Mouse (Mus musculus) limb, embryonic 11.5 days (tissue): ENCODE measurements around the gene Dpep3. TPM values are rescaled to one million over a fixed set of nuclear protein-coding genes. Genes with fewer than 3 reads are reported as not detected.

Experiments used
- ATAC-seq: fragments of 200-750 bp; cut with Nextera tagmentation; 2 replicates; pipeline ENCODE4 v1.8.0; 2017; ENCODE audit warnings: low read depth; ENCODE audit not compliant: insufficient number of reproducible peaks, low FRiP score, low TSS enrichment
- DNase-seq: peaks from one replicate; pipeline ENCODE4 v3.0.0-alpha.2; 2015; ENCODE audit warnings: low spot score
- H3K27ac ChIP-seq: fragments of 300-500 bp; sonication (generic); replicated peaks from 2 replicates; pipeline ENCODE4 v1.5.1; 2014; ENCODE audit warnings: low read depth, mild to moderate bottlenecking, low read length
- H3K27me3 ChIP-seq: fragments of 300-500 bp; sonication (generic); 2 replicates; pipeline ENCODE4 v1.6.1; 2014; ENCODE audit warnings: mild to moderate bottlenecking, low read length, mixed read lengths; ENCODE audit not compliant: control insufficient read depth, insufficient read depth
- H3K36me3 ChIP-seq: fragments of 300-500 bp; sonication (generic); 2 replicates; pipeline ENCODE4 v1.6.1; 2014; ENCODE audit warnings: mild to moderate bottlenecking, low read length, moderate library complexity, mixed read lengths; ENCODE audit not compliant: control insufficient read depth, insufficient read depth
- H3K4me1 ChIP-seq: fragments of 300-500 bp; sonication (generic); 2 replicates; pipeline ENCODE4 v1.6.1; 2014; ENCODE audit warnings: low read length, mixed read lengths; ENCODE audit not compliant: control insufficient read depth, insufficient read depth
- H3K4me2 ChIP-seq: fragments of 300-500 bp; sonication (generic); 2 replicates; pipeline ENCODE4 v1.6.1; 2014; ENCODE audit warnings: low read depth, mild to moderate bottlenecking, moderate library complexity; ENCODE audit not compliant: severe bottlenecking
- H3K4me3 ChIP-seq: fragments of 300-500 bp; sonication (generic); 2 replicates; pipeline ENCODE4 v1.5.1; 2014; ENCODE audit warnings: low read depth, low read length
- H3K9ac ChIP-seq: fragments of 300-500 bp; sonication (generic); 2 replicates; pipeline ENCODE4 v1.6.1; 2014; ENCODE audit warnings: mild to moderate bottlenecking, low read length
- H3K9me3 ChIP-seq: fragments of 300-500 bp; sonication (generic); 2 replicates; pipeline ENCODE4 v1.6.1; 2016; ENCODE audit warnings: low read length; ENCODE audit not compliant: control insufficient read depth
- WGBS: fragments of 180-500 bp; shearing (Covaris S2); extraction: QIAGEN DNeasy Blood & Tissue Kit; methylation state at CpG from one replicate; pipeline ENCODE4 v1.1.7; 2014; 5-methylcytosine and 5-hydroxymethylcytosine counted together
- polyA plus RNA-seq: library from polyadenylated mRNA; unstranded; fragments of >200 nt; fragmentation: Nextera tagmentation; extraction: Ambion mirVana; gene quantifications from 2 replicates; pipeline ENCODE4 v1.2.1, GENCODE M21; 2014

The Dpep3 gene
- polyA plus RNA-seq, 1 experiment from 2014 or later = not detected

- Histone ChIP-seq H3K27me3 (no peaks in the 10 kb centered on the region), H3K4me2 (peak overlapping the region; percentile 95), H3K27ac (no peak overlapping the region), H3K36me3 (peaks cover 5% of the 10 kb centered on the region), H3K4me1 (0 out of 2 replicates have a peak, but pooled peaks cover 4% of the 10 kb centered on the region), H3K9me3 (no peaks in the 10 kb centered on the region), H3K9ac (peak overlapping the region; percentile 56), H3K4me3 (peak overlapping the region; percentile 67)
- ATAC-seq = peak; percentile 46; the same call in 1 of the 2 replicates
- DNase-seq = peak; percentile 38
- WGBS = 2% methylated on average over 33 of the region's 33 CpGs
Measured at GRCm38 (mm10) chr8:105937496-105938305, 41.5 kb downstream of the Dpep3 start.

DNA sequence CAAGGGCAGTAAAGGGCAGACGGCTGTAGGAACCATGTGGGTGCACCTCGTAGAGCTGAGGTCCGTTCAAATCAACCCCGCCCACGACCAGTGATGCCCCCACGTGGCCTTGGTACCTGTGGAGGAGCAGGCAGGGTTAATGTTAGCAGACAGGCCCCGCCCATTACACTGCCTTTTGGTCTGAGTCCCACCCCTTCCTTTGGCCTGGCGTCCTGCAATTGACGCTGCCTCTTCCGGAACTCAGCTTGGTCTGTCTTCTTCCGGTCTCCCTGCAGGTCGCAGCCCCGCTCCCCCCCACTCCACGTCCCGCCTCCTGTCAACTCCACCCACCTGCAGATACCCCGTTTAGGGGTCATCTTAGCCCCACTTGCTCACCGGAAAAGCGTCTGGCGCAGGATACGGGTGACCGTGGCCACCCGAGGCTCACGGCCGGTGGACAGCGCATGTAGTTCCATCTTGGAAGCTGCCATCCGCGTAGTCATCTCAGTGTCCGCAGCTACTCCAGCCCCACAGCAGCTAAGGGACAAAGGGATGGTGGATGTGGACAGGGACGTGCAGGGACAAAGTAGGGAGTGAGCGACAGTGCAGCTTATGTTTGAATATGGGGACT, 42.3 kb downstream of the Dpep3 start:
- WGBS = under 1% methylated on average over 30 of the region's 30 CpGs

GRCm38 (mm10) chr8:105935863-105936603, 43.2 kb downstream of the Dpep3 start:
- DNase-seq (no peak), ATAC-seq (no peak)
- Histone ChIP-seq H3K4me1 (0 out of 2 replicates have a peak, but pooled peaks cover 4% of the 10 kb centered on the region), H3K36me3 (no peaks in the 10 kb centered on the region; the same call in 1 of the 2 replicates), H3K27ac (no peak overlapping the region), H3K4me2 (peak overlapping the region; percentile 95), H3K27me3 (no peaks in the 10 kb centered on the region), H3K9ac (peak overlapping the region; percentile 61), H3K4me3 (peak overlapping the region; percentile 67), H3K9me3 (no peaks in the 10 kb centered on the region)
- 24% methylated on average over 7 of the region's 7 CpGs for WGBS

More for the DNA sequence above, 42.3 kb downstream of the Dpep3 start:
- H3K4me2 ChIP-seq = peak overlapping the region; percentile 95
- DNase-seq (peak; percentile 89), ATAC-seq (peak; percentile 80)
- peak overlapping the region; percentile 67 for H3K4me3 ChIP-seq
- H3K27ac ChIP-seq = no peak overlapping the region
- H3K9me3 ChIP-seq = no peaks in the 10 kb centered on the region
- H3K27me3 ChIP-seq = no peaks in the 10 kb centered on the region
- peak overlapping the region; percentile 61 for H3K9ac ChIP-seq
- H3K4me1 ChIP-seq = 0 out of 2 replicates have a peak, but pooled peaks cover 4% of the 10 kb centered on the region
- H3K36me3 ChIP-seq = 0 out of 2 replicates have a peak, but pooled peaks cover 1% of the 10 kb centered on the region

DNA sequence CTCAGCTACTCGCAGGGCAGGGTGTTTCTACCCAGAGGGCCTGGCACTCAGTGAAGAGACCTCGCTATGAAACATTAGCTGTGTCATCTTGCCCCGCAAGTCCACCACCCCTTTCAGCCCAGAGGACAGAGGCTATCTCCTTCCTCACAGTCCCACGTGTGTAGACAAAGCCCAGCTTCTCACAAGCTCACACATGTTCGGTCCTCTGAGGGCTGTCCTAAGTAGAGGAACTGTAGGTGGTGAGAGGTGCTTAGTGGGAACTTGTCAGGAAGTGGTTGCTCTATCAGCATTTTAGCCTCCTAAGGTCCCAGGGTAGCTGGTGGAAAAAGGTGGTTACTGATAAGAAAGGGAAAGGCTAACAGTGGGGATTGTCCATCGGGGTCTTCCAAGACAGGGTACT, 44.1 kb downstream of the Dpep3 start:
- 85% methylated on average over 6 of the region's 6 CpGs for WGBS
- H3K27ac ChIP-seq = no peak overlapping the region
- ATAC-seq = no peak
- no peak for DNase-seq
- H3K9me3 ChIP-seq = no peaks in the 10 kb centered on the region
- H3K4me1 ChIP-seq = 0 out of 2 replicates have a peak, but pooled peaks cover 4% of the 10 kb centered on the region
- no peaks in the 10 kb centered on the region for H3K27me3 ChIP-seq
- H3K9ac ChIP-seq = no peak overlapping the region
- H3K36me3 ChIP-seq = peaks cover under 1% of the 10 kb centered on the region; the same call in 1 of the 2 replicates
- peak overlapping the region; percentile 8; the same call in 1 of the 2 replicates for H3K4me3 ChIP-seq
- no peak overlapping the region for H3K4me2 ChIP-seq

DNA sequence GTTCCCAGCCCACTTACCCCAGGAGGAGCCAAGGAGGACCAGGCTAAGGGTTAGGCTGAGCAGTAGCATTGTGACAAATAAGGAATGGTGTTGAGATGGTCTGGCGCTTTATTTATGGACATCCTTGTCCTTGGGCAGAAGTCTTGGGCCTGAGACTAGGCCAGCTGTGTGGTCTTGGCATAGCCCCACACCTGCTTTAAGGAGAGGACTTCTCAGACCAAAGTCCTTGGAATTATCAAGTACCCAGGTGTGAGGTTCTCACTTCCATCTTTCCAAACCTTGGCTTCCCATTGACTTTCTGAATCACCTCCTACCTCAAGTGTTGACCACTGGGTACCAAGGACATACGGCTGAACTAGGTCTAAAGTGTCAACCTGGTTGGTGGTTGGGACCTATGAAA, 45.5 kb downstream of the Dpep3 start, which contains the start of gene Ctrl:
Ctrl (minus strand) TSS at position 101 of the 400 bp plus-strand sequence.
- Histone ChIP-seq H3K9ac (no peak within 1 kb of the TSS), H3K9me3 (no peaks in the 10 kb centered on the region), H3K27ac (no peak within 1 kb of the TSS), H3K27me3 (no peaks in the 10 kb centered on the region), H3K36me3 (peaks cover 3% of the 10 kb centered on the region; the same call in 1 of the 2 replicates), H3K4me1 (0 out of 2 replicates have a peak, but pooled peaks cover 4% of the 10 kb centered on the region), H3K4me3 (no peak within 1 kb of the TSS), H3K4me2 (no peak within 1 kb of the TSS)
- WGBS = 89% methylated on average over 2 of the region's 2 CpGs
- DNase-seq (no peak), ATAC-seq (no peak)

DNA sequence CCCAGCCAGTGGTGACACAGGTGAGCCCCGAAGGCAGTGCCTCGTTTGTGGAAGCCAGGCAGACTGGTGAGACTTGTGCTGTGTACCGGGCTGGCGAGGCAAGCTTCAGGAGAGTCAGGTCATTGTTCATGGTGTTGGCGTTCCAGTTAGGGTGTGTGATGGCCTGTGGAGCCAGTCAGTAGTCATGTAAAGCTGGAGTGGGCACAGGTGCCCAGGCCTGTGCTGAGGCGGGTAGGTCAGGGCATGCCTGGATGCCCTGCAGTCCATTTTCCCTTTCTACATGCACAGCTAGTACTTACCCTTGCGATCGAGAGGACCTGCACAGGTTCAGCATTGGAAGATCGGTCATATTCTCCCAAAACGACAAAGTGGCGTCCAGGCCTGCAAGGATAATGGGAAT, 46.7 kb downstream of the Dpep3 start:
- no peaks in the 10 kb centered on the region for H3K27me3 ChIP-seq
- no peak for ATAC-seq
- H3K4me1 ChIP-seq = no peaks in the 10 kb centered on the region
- H3K9me3 ChIP-seq = no peaks in the 10 kb centered on the region
- 88% methylated on average over 11 of the region's 11 CpGs for WGBS
- peaks cover 3% of the 10 kb centered on the region; the same call in 1 of the 2 replicates for H3K36me3 ChIP-seq
- no peak overlapping the region for H3K9ac ChIP-seq
- no peak for DNase-seq
- no peak overlapping the region for H3K4me2 ChIP-seq
- no peak overlapping the region for H3K4me3 ChIP-seq
- no peak overlapping the region for H3K27ac ChIP-seq

- no peak overlapping the region for H3K4me3 ChIP-seq
- H3K36me3 ChIP-seq = peaks cover 3% of the 10 kb centered on the region; the same call in 1 of the 2 replicates
- ATAC-seq = no peak
- H3K9me3 ChIP-seq = no peaks in the 10 kb centered on the region
- H3K27me3 ChIP-seq = no peaks in the 10 kb centered on the region
- WGBS = 94% methylated on average over 3 of the region's 3 CpGs
- no peak overlapping the region for H3K9ac ChIP-seq
- no peaks in the 10 kb centered on the region for H3K4me1 ChIP-seq
- no peak for DNase-seq
- no peak overlapping the region for H3K4me2 ChIP-seq
- no peak overlapping the region for H3K27ac ChIP-seq
Measured at GRCm38 (mm10) chr8:105931271-105931670, 48.0 kb downstream of the Dpep3 start.

- WGBS = 19% methylated on average over 8 of the region's 8 CpGs
- H3K4me3 ChIP-seq = no peak overlapping the region
- no peak overlapping the region for H3K9ac ChIP-seq
- DNase-seq (peak; percentile 91), ATAC-seq (no peak)
- no peak overlapping the region for H3K4me2 ChIP-seq
- H3K27me3 ChIP-seq = no peaks in the 10 kb centered on the region
- no peaks in the 10 kb centered on the region for H3K4me1 ChIP-seq
- no peaks in the 10 kb centered on the region for H3K9me3 ChIP-seq
- peaks cover 3% of the 10 kb centered on the region; the same call in 1 of the 2 replicates for H3K36me3 ChIP-seq
- no peak overlapping the region for H3K27ac ChIP-seq
Measured at GRCm38 (mm10) chr8:105930602-105931001, 48.6 kb downstream of the Dpep3 start.
